Mouse (Mus musculus) stomach, postnatal 0 days (tissue): Measurements from ENCODE around the gene Terf2. TPM values are rescaled to one million over a fixed set of nuclear protein-coding genes. Genes with fewer than 3 reads are reported as not detected.

Experiments
- ATAC-seq: fragments of 200-750 bp; cut with Nextera tagmentation; 2 replicates; pipeline ENCODE4 v1.8.0; 2017; ENCODE audit not compliant: low FRiP score, low TSS enrichment
- DNase-seq: peaks from one replicate; pipeline ENCODE4 v3.0.0-alpha.2; 2016; ENCODE audit warnings: low spot score
- H3K27ac ChIP-seq: fragments of 300-500 bp; sonication (generic); replicated peaks from 2 replicates; pipeline ENCODE4 v1.5.1; 2014; ENCODE audit warnings: mild to moderate bottlenecking, control low read depth
- H3K27me3 ChIP-seq: fragments of 300-500 bp; sonication (generic); 2 replicates; pipeline ENCODE4 v1.6.1; 2014; ENCODE audit warnings: low read length; ENCODE audit not compliant: control insufficient read depth, insufficient read depth
- H3K36me3 ChIP-seq: fragments of 300-500 bp; sonication (generic); 2 replicates; pipeline ENCODE4 v1.6.1; 2014; ENCODE audit warnings: low read length, mixed read lengths; ENCODE audit not compliant: control insufficient read depth, insufficient read depth
- H3K4me1 ChIP-seq: fragments of 300-500 bp; sonication (generic); replicated peaks from 2 replicates; pipeline ENCODE4 v1.6.1; 2014; ENCODE audit warnings: antibody characterized with exemption; ENCODE audit not compliant: control insufficient read depth, insufficient read depth
- H3K4me2 ChIP-seq: fragments of 300-500 bp; sonication (generic); replicated peaks from 2 replicates; pipeline ENCODE4 v1.6.1; 2014; ENCODE audit warnings: low read depth, mild to moderate bottlenecking, control low read depth, moderate library complexity
- H3K4me3 ChIP-seq: fragments of 300-500 bp; sonication (generic); 2 replicates; pipeline ENCODE4 v1.5.1; 2014; ENCODE audit warnings: low read depth, low read length, control low read depth
- H3K9ac ChIP-seq: fragments of 300-500 bp; sonication (generic); 2 replicates; pipeline ENCODE4 v1.6.1; 2014; ENCODE audit warnings: mild to moderate bottlenecking, low read length, control low read depth, mixed read lengths
- H3K9me3 ChIP-seq: fragments of 300-500 bp; sonication (generic); 2 replicates; pipeline ENCODE4 v1.6.1; 2016; ENCODE audit warnings: low read length; ENCODE audit not compliant: control insufficient read depth
- CTCF ChIP-seq: IDR thresholded peaks from 2 replicates; pipeline ENCODE4 v1.5.1; 2016; ENCODE audit warnings: antibody characterized with exemption, low read depth, mild to moderate bottlenecking, moderate library complexity
- EP300 ChIP-seq: optimal IDR thresholded peaks from 2 replicates; pipeline ENCODE3; 2016; ENCODE audit warnings: antibody characterized with exemption
- WGBS: fragments of 180-500 bp; shearing (Covaris S2); extraction: QIAGEN DNeasy Blood & Tissue Kit; methylation state at CpG from one replicate; pipeline ENCODE4 v1.1.7; 2014; 5-methylcytosine and 5-hydroxymethylcytosine counted together
- microRNA-seq: library from miRNA; unstranded; fragments of <30 nt; microRNA quantifications from one replicate; pipeline ENCODE4, GENCODE M21; 2016
- polyA plus RNA-seq: library from polyadenylated mRNA; unstranded; fragments of >200 nt; fragmentation: Nextera tagmentation; extraction: Ambion mirVana; gene quantifications from 2 replicates; pipeline ENCODE4 v1.2.1, GENCODE M21; 2015

The Terf2 gene
- polyA plus RNA-seq, 1 experiment from 2014 or later: 12.7 TPM

DNA sequence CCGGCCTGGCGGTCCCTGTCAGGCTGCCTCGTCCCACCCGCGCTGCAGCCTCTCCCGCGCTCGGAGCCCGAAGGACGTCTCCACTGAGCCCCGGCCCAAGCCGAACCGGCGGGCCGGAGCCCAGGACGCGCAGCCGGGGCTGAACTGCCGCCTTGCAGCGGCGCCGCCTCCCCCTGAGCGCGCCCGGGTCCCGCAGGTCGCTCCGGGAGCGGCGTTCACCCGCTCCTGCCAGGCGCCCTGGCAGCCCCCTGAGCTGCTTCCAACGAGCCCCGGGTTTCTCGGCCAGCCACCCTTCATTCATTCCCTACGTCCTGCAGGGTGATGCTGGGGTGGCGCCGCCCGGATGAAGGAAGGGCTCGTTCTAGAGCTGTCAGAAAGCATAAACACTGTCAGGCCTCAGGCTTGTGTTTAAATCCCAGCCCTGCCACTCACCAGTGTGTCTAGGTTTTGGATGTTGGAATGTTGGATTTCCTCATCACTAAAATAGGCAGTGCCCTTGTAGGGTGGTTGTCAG lies 64.7 kb downstream of the Terf2 start:
- Histone ChIP-seq H3K9ac (peak overlapping the region; percentile 95), H3K9me3 (no peaks in the 10 kb centered on the region), H3K4me3 (peak overlapping the region; percentile 94), H3K27me3 (no peaks in the 10 kb centered on the region), H3K4me1 (0 out of 2 replicates have a peak, but pooled peaks cover 2% of the 10 kb centered on the region), H3K27ac (peak overlapping the region; percentile 86), H3K36me3 (0 out of 2 replicates have a peak, but pooled peaks cover 2% of the 10 kb centered on the region), H3K4me2 (peak overlapping the region; percentile 90)
- TF ChIP-seq CTCF: no peak
- no peak for TF ChIP-seq EP300
- no peak for DNase-seq
- under 1% methylated on average over 39 of the region's 40 CpGs for WGBS
- ATAC-seq: no peak

DNA sequence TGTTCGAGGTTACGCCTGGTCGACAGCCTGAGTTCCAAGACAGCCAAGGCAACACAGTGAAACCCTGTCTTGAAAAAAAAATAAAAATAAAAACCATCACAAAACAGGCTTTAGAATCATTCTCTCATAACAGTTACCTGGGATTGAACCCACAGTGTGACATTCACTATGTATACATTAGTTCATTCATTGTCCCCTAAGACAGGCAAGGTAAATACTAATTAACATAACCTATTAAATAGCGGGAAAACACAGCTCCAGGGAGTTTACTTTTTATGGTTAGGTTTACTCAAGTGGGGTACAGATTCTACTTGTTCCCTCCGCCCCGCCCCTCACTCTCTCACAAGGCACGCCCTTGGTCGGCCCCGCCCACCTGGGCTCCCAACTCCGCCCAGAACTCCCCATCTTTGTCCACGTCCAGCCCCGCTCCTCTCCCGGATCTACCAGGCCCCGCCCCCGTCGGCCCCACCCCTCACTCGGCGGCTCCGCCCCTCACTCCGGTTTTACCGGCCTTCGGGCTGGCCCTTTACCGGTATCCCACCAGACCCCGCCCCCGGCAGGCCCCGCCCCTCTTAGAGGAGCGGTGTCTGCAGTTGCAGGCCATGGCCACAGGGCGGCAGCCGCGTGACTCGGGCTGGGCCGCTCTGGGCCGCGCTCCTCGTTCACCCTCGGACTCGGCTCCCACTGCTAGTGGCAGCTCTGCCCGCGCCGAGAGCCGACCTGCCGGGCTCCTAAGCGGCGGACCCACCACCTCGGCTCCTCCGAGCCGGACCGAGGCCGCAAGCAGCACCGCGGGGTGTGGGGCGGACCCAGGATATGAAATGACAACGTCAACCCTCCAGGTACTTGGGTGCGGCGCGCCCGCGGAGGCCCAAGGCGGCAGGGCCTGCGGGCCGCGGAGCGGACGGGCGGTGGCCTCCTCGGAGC lies 65.4 kb downstream of the Terf2 start, which contains the start of gene Vps4a:
TSS of gene Vps4a (plus strand) at position 573 of the 927 bp plus-strand sequence.
- DNase-seq: peak; percentile 99
- 0 out of 2 replicates have a peak, but pooled peaks cover 2% of the 10 kb centered on the region for H3K4me1 ChIP-seq
- H3K27ac ChIP-seq: peak within 1 kb of the TSS; percentile 86
- H3K4me2 ChIP-seq: peak within 1 kb of the TSS; percentile 90
- WGBS: 4% methylated on average over 60 of the region's 66 CpGs
- ATAC-seq: peak; percentile 95
- no peaks in the 10 kb centered on the region for H3K9me3 ChIP-seq
- no peaks in the 10 kb centered on the region for H3K27me3 ChIP-seq
- peak within 1 kb of the TSS; percentile 95 for H3K9ac ChIP-seq
- H3K4me3 ChIP-seq: peak within 1 kb of the TSS; percentile 94
- no peaks in the 10 kb centered on the region for H3K36me3 ChIP-seq
- TF ChIP-seq EP300: no peak
- peak; percentile 92 for TF ChIP-seq CTCF

DNA sequence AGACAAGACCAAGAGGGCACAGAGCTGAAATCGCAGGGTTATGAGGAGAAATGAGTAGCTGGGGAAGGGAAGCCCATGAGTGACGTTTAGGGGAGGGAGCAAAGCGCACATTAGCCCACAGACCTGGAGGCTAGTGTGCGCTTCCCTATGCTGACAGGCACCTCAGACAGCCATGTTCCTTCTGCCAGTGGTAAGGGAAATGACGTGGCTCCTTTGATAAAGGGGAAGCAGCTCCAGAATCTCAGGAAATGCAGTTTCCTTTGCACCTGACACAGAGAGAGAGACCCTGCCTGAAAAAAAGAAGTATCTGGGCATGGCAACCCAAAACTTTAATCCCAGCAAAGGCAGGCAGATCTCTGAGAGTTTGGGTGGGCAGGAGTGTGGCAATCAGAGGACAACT lies 66.3 kb downstream of the Terf2 start:
- H3K4me2 ChIP-seq: no peak overlapping the region
- 0 out of 2 replicates have a peak, but pooled peaks cover 2% of the 10 kb centered on the region for H3K4me1 ChIP-seq
- no peak overlapping the region for H3K9ac ChIP-seq
- H3K4me3 ChIP-seq: no peak overlapping the region
- 64% methylated on average over 5 of the region's 5 CpGs for WGBS
- ATAC-seq (no peak), DNase-seq (no peak)
- no peaks in the 10 kb centered on the region for H3K36me3 ChIP-seq
- no peaks in the 10 kb centered on the region for H3K27me3 ChIP-seq
- no peak for TF ChIP-seq CTCF
- TF ChIP-seq EP300: no peak
- H3K27ac ChIP-seq: 0 out of 2 replicates have a peak overlapping the region, but pooled peaks have one; percentile 20
- no peaks in the 10 kb centered on the region for H3K9me3 ChIP-seq

DNA sequence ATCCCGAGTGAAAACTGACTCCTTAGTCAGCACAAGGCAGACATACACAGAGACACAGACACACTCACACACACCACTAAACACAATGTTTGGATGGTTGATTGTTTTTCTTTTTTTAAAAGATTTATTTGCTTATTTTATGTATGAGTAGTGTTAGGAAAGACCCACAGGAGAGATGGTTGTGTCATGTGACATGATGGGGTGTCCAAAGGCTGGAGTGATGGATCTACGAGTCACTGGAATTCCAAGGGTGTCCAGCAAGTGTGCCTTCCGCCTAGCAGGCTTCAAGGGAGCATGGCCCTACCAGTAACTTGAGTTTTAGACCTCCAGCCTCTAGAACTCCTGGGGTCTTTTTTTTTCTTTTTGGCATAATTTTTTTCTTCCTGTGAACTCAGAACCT lies 67.0 kb downstream of the Terf2 start:
- ATAC-seq: no peak
- no peak for DNase-seq
- H3K27ac ChIP-seq: no peak overlapping the region
- no peaks in the 10 kb centered on the region for H3K27me3 ChIP-seq
- H3K36me3 ChIP-seq: no peaks in the 10 kb centered on the region
- H3K9ac ChIP-seq: no peak overlapping the region
- H3K4me2 ChIP-seq: no peak overlapping the region
- H3K4me3 ChIP-seq: no peak overlapping the region
- 68% methylated on average over 3 of the region's 3 CpGs for WGBS
- no peaks in the 10 kb centered on the region for H3K9me3 ChIP-seq
- H3K4me1 ChIP-seq: 0 out of 2 replicates have a peak, but pooled peaks cover 2% of the 10 kb centered on the region
- no peak for TF ChIP-seq CTCF
- TF ChIP-seq EP300: no peak

DNA sequence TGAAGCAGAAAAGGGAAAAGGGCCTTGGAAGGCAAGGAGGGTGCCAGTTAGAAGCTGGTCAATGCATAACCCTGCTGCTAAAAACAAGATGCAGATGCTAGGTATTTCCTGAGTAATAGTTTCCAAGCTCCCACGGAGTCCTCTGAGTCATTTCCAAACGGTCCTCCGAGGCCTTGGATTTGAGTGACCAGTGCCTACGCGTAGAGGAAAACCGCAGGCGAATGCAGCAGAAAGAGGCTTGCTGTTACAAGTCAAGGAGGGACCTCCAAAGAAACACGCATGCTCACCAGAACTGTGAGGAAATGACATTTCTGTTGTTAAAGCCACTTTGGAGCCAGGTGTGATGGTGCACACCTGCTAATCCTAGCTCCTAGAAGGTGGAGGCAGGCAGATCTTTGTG lies 72.9 kb downstream of the Terf2 start:
- H3K27me3 ChIP-seq: no peaks in the 10 kb centered on the region
- no peaks in the 10 kb centered on the region for H3K9me3 ChIP-seq
- H3K4me2 ChIP-seq: no peak overlapping the region
- WGBS: 93% methylated on average over 8 of the region's 8 CpGs
- no peak overlapping the region for H3K9ac ChIP-seq
- 0 out of 2 replicates have a peak overlapping the region, but pooled peaks have one; percentile 6 for H3K27ac ChIP-seq
- no peak for ATAC-seq
- DNase-seq: no peak
- H3K4me3 ChIP-seq: no peak overlapping the region
- TF ChIP-seq CTCF: no peak
- TF ChIP-seq EP300: no peak
- H3K4me1 ChIP-seq: no peaks in the 10 kb centered on the region
- H3K36me3 ChIP-seq: no peaks in the 10 kb centered on the region

Small RNA genes within 50 kb of the gene (microRNA-seq; reads per million reads assigned to microRNA genes)
- gene Mir7075: not detected

Other genes with a start within 250 kb of the Terf2 start
- 0.28 and 0.40 TPM in 2 replicates for gene Has3, start 226.3 kb downstream of the Terf2 start, polyA plus RNA-seq
- 30.4 and 33.7 TPM in 2 replicates for gene Utp4, start 202.9 kb downstream of the Terf2 start, polyA plus RNA-seq
- gene Sntb2, start 160.8 kb downstream of the Terf2 start, polyA plus RNA-seq: 9.1 and 10.2 TPM in 2 replicates
- 41.0 and 41.4 TPM in 2 replicates for gene Vps4a, start 65.3 kb downstream of the Terf2 start, polyA plus RNA-seq
- 26.5 and 28.2 TPM in 2 replicates for gene Pdf, start 47.9 kb downstream of the Terf2 start, polyA plus RNA-seq
- 22.2 and 24.1 TPM in 2 replicates for gene Cog8, start 39.9 kb downstream of the Terf2 start, polyA plus RNA-seq
- 49.5 and 49.9 TPM in 2 replicates for gene Nip7, start 39.7 kb downstream of the Terf2 start, polyA plus RNA-seq
- gene Tmed6, start 30.9 kb downstream of the Terf2 start, polyA plus RNA-seq: 79.6 and 81.7 TPM in 2 replicates
- 52.6 and 52.9 TPM in 2 replicates for gene Cyb5b, start 54.1 kb upstream of the Terf2 start, polyA plus RNA-seq
- 4.8 and 5.8 TPM in 2 replicates for gene Nfat5, start 196.9 kb upstream of the Terf2 start, polyA plus RNA-seq